Mouse (Mus musculus): ENCODE results near the gene Olfr203.
A peak's percentile ranks its signal among the peaks of the same experiment; 100 is the strongest.
"Not testable (repeated sequence)": the region's sequence is repeated elsewhere in the genome, so short reads cannot be mapped to it uniquely, and the experiment has no call there.

Olfr203 gene

GRCm38 (mm10) chr16:59298581-59298980 lies at the start of gene Olfr203:
Gene Olfr203 (plus strand): TSS chr16:59298881.
- DNase-seq (ENCODE audit: low spot score in 2 of 2), result no peak

GRCm38 (mm10) chr16:59249684-59250083 lies 49.0 kb upstream of the Olfr203 start:
- DNase-seq (ENCODE audit: low spot score in 2 of 2), result no peak

- not testable (repeated sequence) for DNase-seq (ENCODE audit: low spot score in 2 of 2)
Measured at GRCm38 (mm10) chr16:59269097-59269496, 29.6 kb upstream of the Olfr203 start.

- not testable (repeated sequence) for DNase-seq (ENCODE audit: low spot score in 2 of 2)
Measured at GRCm38 (mm10) chr16:59272532-59272931, 26.1 kb upstream of the Olfr203 start, which contains the start of gene Olfr201. Gene Olfr201 (minus strand): TSS chr16:59272632.

- DNase-seq (ENCODE audit: low spot score in 2 of 2), result peak in 1 of 2 experiments; percentile 11
Measured at GRCm38 (mm10) chr16:59280542-59280941, 18.1 kb upstream of the Olfr203 start.

- no peak for DNase-seq (ENCODE audit: low spot score in 2 of 2)
Measured at GRCm38 (mm10) chr16:59283476-59283875, 15.2 kb upstream of the Olfr203 start.

- DNase-seq (ENCODE audit: low spot score in 2 of 2), result no peak
Measured at GRCm38 (mm10) chr16:59286693-59287092, 12.0 kb upstream of the Olfr203 start, which contains the start of gene Olfr202. Gene Olfr202 (minus strand): TSS chr16:59286793.

- not testable (repeated sequence) for DNase-seq (ENCODE audit: low spot score in 2 of 2)
Measured at GRCm38 (mm10) chr16:59287576-59287975, 11.1 kb upstream of the Olfr203 start.

GRCm38 (mm10) chr16:59318148-59318547 lies 19.5 kb downstream of the Olfr203 start, which contains the start of gene Olfr204:
Gene Olfr204 (minus strand): TSS chr16:59318248.
- no peak for DNase-seq (ENCODE audit: low spot score in 2 of 2)

- DNase-seq (ENCODE audit: low spot score in 2 of 2), result not testable (repeated sequence)
Measured at GRCm38 (mm10) chr16:59323262-59323661, 24.6 kb downstream of the Olfr203 start.

- DNase-seq (ENCODE audit: low spot score in 2 of 2), result no peak
Measured at GRCm38 (mm10) chr16:59331038-59331437, 32.4 kb downstream of the Olfr203 start, which contains the start of gene Olfr205. Gene Olfr205 (minus strand): TSS chr16:59331138.

- no peak for DNase-seq (ENCODE audit: low spot score in 2 of 2)
Measured at GRCm38 (mm10) chr16:59349146-59349545, 50.5 kb downstream of the Olfr203 start, which contains the start of gene Olfr206. Gene Olfr206 (minus strand): TSS chr16:59349246.

All from spleen, postnatal 10 days (tissue).